Mouse (Mus musculus): ENCODE measurements around the gene Gm10192.

DNA sequence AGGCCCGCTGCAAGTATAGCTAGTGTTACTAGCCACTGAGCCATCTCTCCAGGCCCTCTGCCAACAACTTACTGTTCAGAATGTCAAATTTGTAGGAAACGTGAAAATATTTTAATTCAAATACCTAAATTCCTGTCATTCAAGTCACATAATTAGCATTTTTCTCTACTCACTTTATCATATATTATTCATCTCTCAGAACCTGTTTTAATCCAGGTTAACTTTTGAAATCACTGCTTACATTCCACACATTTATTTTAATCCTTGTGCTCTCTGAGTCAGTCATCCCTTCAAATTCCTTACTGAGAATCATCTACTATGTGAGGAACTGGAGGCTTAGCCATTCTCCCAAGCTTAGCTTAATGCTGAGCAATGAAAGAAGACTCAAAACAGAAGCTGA is 2.6 kb downstream of the Gm10192 start:
- TF ChIP-seq POLR2A (IDR thresholded peaks at IDR 0.05; ENCODE audit: insufficient read length, low read depth) (no peak), MYOD1 (IDR thresholded peaks at IDR 0.05; ENCODE audit: control insufficient read depth in 1 of 3, insufficient read length in 2 of 3, low read depth in 2 of 3) (no peak), CEBPB (IDR thresholded peaks at IDR 0.05; ENCODE audit: insufficient read depth, poor library complexity, severe bottlenecking) (no peak), MYOG (IDR thresholded peaks at IDR 0.05; ENCODE audit: control insufficient read depth in 1 of 3, insufficient read depth in 1 of 3, insufficient read length in 2 of 3, low read depth in 2 of 3) (no peak)

All from myocyte (in vitro differentiated cells).